Mouse (Mus musculus) kidney, adult 2 months (tissue): ENCODE measurements at regions not wholly inside any gene's neighbourhood (a gene's known extent, or its start where the extent isn't known, plus 50 kb on each side); places are given as distances from the start of the nearest gene placed in this dataset.

Experiments
- CTCF ChIP-seq: fragments of 200-500 bp; conservative IDR thresholded peaks from 2 replicates; pipeline ENCODE4 v1.5.1; 2011; ENCODE audit warnings: low read depth, mild to moderate bottlenecking, control low read depth, low read length, moderate library complexity, mixed read lengths; ENCODE audit not compliant: insufficient read depth, insufficient read length
- POLR2A ChIP-seq: fragments of 200-500 bp; IDR thresholded peaks from one replicate; pipeline ENCODE4 v1.6.1; 2011; ENCODE audit warnings: low read depth, low read length, control low read depth

DNA sequence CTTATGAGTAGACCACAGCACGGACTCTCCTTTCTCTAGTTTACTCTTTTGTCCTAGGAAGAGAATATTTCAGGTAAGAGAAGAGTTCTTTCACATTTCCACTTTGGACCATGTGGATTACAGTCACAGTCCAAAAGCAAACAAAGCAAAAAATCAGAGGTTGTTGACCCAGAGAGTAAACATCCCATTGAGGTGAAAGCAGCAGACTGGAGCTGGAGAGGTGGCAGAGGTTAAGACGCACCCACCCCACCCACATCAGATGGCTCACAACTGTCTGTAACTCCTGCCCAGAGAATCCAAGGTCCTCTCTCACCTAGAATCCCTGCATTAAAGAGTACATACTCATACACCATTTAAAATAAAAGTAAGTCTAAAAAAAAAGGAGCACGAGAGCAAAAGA lies 241.7 kb downstream of the Rnf152 start:
- TF ChIP-seq CTCF (no peak), POLR2A (no peak)
